Mouse (Mus musculus) heart, embryonic 13.5 days (tissue): ENCODE measurements around the gene 2010111I01Rik. TPM values are rescaled to one million over a fixed set of nuclear protein-coding genes. Genes with fewer than 3 reads are reported as not detected.

Experiments used
- ATAC-seq: fragments of 200-750 bp; cut with Nextera tagmentation; 2 replicates; pipeline ENCODE4 v1.8.0; 2017; ENCODE audit warnings: moderate TSS enrichment; ENCODE audit not compliant: insufficient number of reproducible peaks, low FRiP score, low TSS enrichment; ENCODE audit errors: extremely low read depth
- H3K27ac ChIP-seq: fragments of 300-500 bp; sonication (generic); replicated peaks from 2 replicates; pipeline ENCODE4 v1.5.1; 2015; ENCODE audit warnings: moderate library complexity, mild to moderate bottlenecking, inconsistent platforms
- H3K27me3 ChIP-seq: fragments of 300-500 bp; sonication (generic); replicated peaks from 2 replicates; pipeline ENCODE4 v1.6.1; 2015; ENCODE audit warnings: mild to moderate bottlenecking, inconsistent platforms
- H3K36me3 ChIP-seq: fragments of 300-500 bp; sonication (generic); 2 replicates; pipeline ENCODE4 v1.6.1; 2015; ENCODE audit warnings: mild to moderate bottlenecking, inconsistent platforms
- H3K4me1 ChIP-seq: fragments of 300-500 bp; sonication (generic); 2 replicates; pipeline ENCODE4 v1.6.1; 2015; ENCODE audit warnings: inconsistent platforms
- H3K4me2 ChIP-seq: fragments of 300-500 bp; sonication (generic); 2 replicates; pipeline ENCODE4 v1.6.1; 2015; ENCODE audit warnings: inconsistent platforms, mild to moderate bottlenecking, moderate library complexity
- H3K4me3 ChIP-seq: fragments of 300-500 bp; sonication (generic); 2 replicates; pipeline ENCODE4 v1.5.1; 2015; ENCODE audit warnings: moderate library complexity, mild to moderate bottlenecking, inconsistent platforms
- H3K9ac ChIP-seq: fragments of 300-500 bp; sonication (generic); 2 replicates; pipeline ENCODE4 v1.6.1; 2015; ENCODE audit warnings: inconsistent platforms, mild to moderate bottlenecking, moderate library complexity
- H3K9me3 ChIP-seq: fragments of 300-500 bp; sonication (generic); 2 replicates; pipeline ENCODE4 v1.6.1; 2016; ENCODE audit warnings: inconsistent platforms
- WGBS: fragments of 180-500 bp; shearing (Covaris S2); methylation state at CpG from one replicate; pipeline ENCODE4 v1.1.7; 2015; ENCODE audit warnings: mixed read lengths; 5-methylcytosine and 5-hydroxymethylcytosine counted together
- polyA plus RNA-seq: library from polyadenylated mRNA; unstranded; fragments of >200 nt; fragmentation: Nextera tagmentation; extraction: Ambion mirVana; gene quantifications from 2 replicates; pipeline ENCODE4 v1.2.1, GENCODE M21; 2015

2010111I01Rik gene
- polyA plus RNA-seq, 1 experiment from 2014 or later, result 57.7 TPM

GRCm38 (mm10) chr13:63255519-63256011 is 290.9 kb downstream of the 2010111I01Rik start:
- H3K4me1 ChIP-seq, result peaks cover 92% of the 10 kb centered on the region
- H3K9me3 ChIP-seq, result no peaks in the 10 kb centered on the region
- 68% methylated on average over 5 of the region's 5 CpGs for WGBS
- no peaks in the 10 kb centered on the region for H3K27me3 ChIP-seq
- H3K27ac ChIP-seq, result peak overlapping the region; percentile 56
- no peak for ATAC-seq
- no peak overlapping the region for H3K4me2 ChIP-seq
- no peak overlapping the region for H3K4me3 ChIP-seq
- H3K9ac ChIP-seq, result no peak overlapping the region
- H3K36me3 ChIP-seq, result peaks cover 30% of the 10 kb centered on the region

- 75% methylated on average over 6 of the region's 6 CpGs for WGBS
- no peak overlapping the region for H3K4me2 ChIP-seq
- H3K9me3 ChIP-seq, result no peaks in the 10 kb centered on the region
- no peak overlapping the region for H3K4me3 ChIP-seq
- H3K27me3 ChIP-seq, result no peaks in the 10 kb centered on the region
- H3K9ac ChIP-seq, result no peak overlapping the region
- peaks cover 92% of the 10 kb centered on the region for H3K4me1 ChIP-seq
- peak overlapping the region; percentile 56 for H3K27ac ChIP-seq
- ATAC-seq, result no peak
- peaks cover 30% of the 10 kb centered on the region for H3K36me3 ChIP-seq
These were observed 291.5 kb downstream of the 2010111I01Rik start for GRCm38 (mm10) chr13:63256146-63256545.

GRCm38 (mm10) chr13:63256807-63257206 is 292.1 kb downstream of the 2010111I01Rik start:
- Histone ChIP-seq H3K27ac (peak overlapping the region; percentile 64), H3K4me3 (no peak overlapping the region), H3K4me2 (no peak overlapping the region), H3K27me3 (no peaks in the 10 kb centered on the region), H3K9me3 (no peaks in the 10 kb centered on the region), H3K4me1 (peaks cover 92% of the 10 kb centered on the region), H3K9ac (no peak overlapping the region), H3K36me3 (peaks cover 33% of the 10 kb centered on the region)
- WGBS, result 50% methylated on average over 7 of the region's 7 CpGs
- no peak; the same call in 1 of the 2 replicates for ATAC-seq

DNA sequence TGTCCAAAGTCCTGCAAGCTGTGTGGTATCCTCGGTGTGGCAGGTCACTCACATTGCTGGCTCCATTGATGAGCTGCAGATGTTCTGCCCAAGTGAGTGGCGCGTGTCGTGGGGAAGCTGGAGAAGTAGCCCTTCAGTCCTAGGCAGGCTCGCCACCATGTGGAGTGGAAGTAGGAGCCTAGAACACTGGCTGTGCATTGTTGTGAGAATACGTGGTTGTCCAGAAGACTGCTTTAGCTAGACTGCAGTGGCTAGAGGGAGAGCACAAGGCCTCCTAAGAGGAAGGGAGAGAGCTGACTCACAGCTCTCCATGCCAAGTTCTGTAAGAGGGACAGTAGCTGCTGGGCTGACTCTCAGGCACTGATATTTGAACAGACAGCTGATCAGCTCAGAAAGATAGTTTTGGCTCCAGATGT is 293.5 kb downstream of the 2010111I01Rik start:
- Histone ChIP-seq H3K4me2 (no peak overlapping the region), H3K27me3 (no peaks in the 10 kb centered on the region), H3K9ac (peak overlapping the region; percentile 48), H3K4me3 (no peak overlapping the region), H3K4me1 (peaks cover 90% of the 10 kb centered on the region), H3K9me3 (no peaks in the 10 kb centered on the region), H3K27ac (peak overlapping the region; percentile 76), H3K36me3 (peaks cover 46% of the 10 kb centered on the region)
- ATAC-seq, result no peak
- 58% methylated on average over 6 of the region's 6 CpGs for WGBS

DNA sequence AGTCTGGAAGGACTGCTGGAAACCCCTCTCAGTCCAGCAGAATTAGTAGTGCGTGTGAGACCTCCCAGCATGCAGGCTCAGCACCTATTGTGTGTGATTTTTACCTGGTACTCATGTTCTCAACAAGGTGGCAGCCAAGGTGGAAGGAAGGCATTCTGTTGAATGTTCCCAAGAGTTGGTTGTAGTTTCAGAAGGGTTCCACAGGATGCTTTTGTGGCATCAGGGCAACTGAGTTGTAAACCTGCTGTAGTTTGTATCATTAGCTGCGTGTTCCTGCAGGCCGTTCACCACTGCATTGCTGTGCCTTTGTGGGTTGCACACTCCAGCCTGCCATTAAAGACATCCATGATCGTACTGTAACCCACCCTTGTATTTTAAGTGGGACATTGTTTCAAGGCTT is 294.0 kb downstream of the 2010111I01Rik start:
- no peak for ATAC-seq
- no peak overlapping the region for H3K4me2 ChIP-seq
- peaks cover 51% of the 10 kb centered on the region for H3K36me3 ChIP-seq
- no peaks in the 10 kb centered on the region for H3K27me3 ChIP-seq
- H3K9me3 ChIP-seq, result no peaks in the 10 kb centered on the region
- 84% methylated on average over 4 of the region's 4 CpGs for WGBS
- no peak overlapping the region for H3K4me3 ChIP-seq
- peak overlapping the region; percentile 76 for H3K27ac ChIP-seq
- H3K4me1 ChIP-seq, result peaks cover 90% of the 10 kb centered on the region
- H3K9ac ChIP-seq, result peak overlapping the region; percentile 48

DNA sequence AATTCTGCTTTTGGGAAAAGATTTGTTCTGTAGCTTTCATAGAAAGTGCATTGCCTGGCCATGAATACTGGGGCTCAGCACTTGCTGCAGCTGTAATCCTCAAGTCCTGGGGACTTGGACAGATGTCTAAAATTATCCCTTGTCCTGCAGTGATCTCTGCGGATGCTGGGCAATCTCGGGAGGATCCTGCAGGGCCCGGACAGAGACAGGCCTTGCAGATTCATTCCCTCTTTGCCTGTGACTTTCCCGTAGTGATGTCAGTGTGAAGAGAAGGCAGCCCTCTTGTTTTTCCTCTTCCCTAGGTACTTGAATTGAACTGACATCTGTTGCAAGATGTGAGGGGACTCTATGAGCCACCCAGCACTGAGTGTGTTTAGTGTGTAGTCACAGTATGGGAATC is 295.4 kb downstream of the 2010111I01Rik start:
- peak overlapping the region; percentile 50 for H3K4me2 ChIP-seq
- H3K9ac ChIP-seq, result peak overlapping the region; percentile 68

GRCm38 (mm10) chr13:63260753-63261631 is 296.3 kb downstream of the 2010111I01Rik start:
- Histone ChIP-seq H3K4me2 (peak overlapping the region; percentile 50), H3K27ac (peak overlapping the region; percentile 95), H3K36me3 (peaks cover 37% of the 10 kb centered on the region), H3K4me3 (peak overlapping the region; percentile 10; the same call in 1 of the 2 replicates), H3K9me3 (no peaks in the 10 kb centered on the region), H3K27me3 (no peaks in the 10 kb centered on the region), H3K4me1 (peaks cover 86% of the 10 kb centered on the region), H3K9ac (peak overlapping the region; percentile 68)
- WGBS, result 41% methylated on average over 18 of the region's 18 CpGs
- ATAC-seq, result no peak; the same call in 1 of the 2 replicates

More for the DNA sequence above, 295.4 kb downstream of the 2010111I01Rik start:
- no peaks in the 10 kb centered on the region for H3K9me3 ChIP-seq
- no peak for ATAC-seq
- H3K4me1 ChIP-seq, result peaks cover 88% of the 10 kb centered on the region
- no peaks in the 10 kb centered on the region for H3K27me3 ChIP-seq
- H3K27ac ChIP-seq, result peak overlapping the region; percentile 95
- H3K36me3 ChIP-seq, result peaks cover 43% of the 10 kb centered on the region
- H3K4me3 ChIP-seq, result no peak overlapping the region
- 29% methylated on average over 4 of the region's 4 CpGs for WGBS

DNA sequence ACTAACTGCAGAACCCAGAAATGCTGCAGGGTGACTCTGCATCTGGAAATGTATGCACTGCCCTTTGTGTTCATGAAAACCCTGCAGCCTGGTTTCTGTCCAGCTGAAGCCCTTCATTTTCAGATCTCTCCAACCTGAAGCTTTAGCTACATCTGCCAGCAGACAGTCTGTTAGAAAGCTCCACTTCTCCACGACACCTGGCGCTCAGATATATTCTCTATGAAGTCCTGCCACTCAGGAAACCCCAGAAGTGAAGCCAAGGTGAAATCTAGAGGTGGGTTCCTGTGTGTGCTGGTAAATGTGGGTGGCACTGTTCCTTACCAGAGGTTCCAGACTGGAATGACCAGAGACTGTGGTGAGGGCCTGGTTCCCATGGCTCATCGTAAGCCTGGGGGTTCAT is 297.0 kb downstream of the 2010111I01Rik start:
- Histone ChIP-seq H3K9me3 (no peaks in the 10 kb centered on the region), H3K36me3 (peaks cover 36% of the 10 kb centered on the region), H3K27me3 (no peaks in the 10 kb centered on the region), H3K9ac (peak overlapping the region; percentile 68; the same call in 1 of the 2 replicates), H3K4me2 (peak overlapping the region; percentile 50; the same call in 1 of the 2 replicates), H3K27ac (peak overlapping the region; percentile 95), H3K4me3 (no peak overlapping the region), H3K4me1 (peaks cover 88% of the 10 kb centered on the region)
- WGBS, result 81% methylated on average over 3 of the region's 3 CpGs
- no peak for ATAC-seq

- H3K9me3 ChIP-seq, result no peaks in the 10 kb centered on the region
- H3K4me2 ChIP-seq, result no peak overlapping the region
- H3K36me3 ChIP-seq, result peaks cover 36% of the 10 kb centered on the region
- H3K4me3 ChIP-seq, result no peak overlapping the region
- H3K9ac ChIP-seq, result no peak overlapping the region
- H3K27ac ChIP-seq, result peak overlapping the region; percentile 95
- ATAC-seq, result no peak
- H3K27me3 ChIP-seq, result no peaks in the 10 kb centered on the region
- WGBS, result 94% methylated on average over 1 of the region's 1 CpGs
- peaks cover 87% of the 10 kb centered on the region for H3K4me1 ChIP-seq
These were observed 297.7 kb downstream of the 2010111I01Rik start for GRCm38 (mm10) chr13:63262168-63262957.

- peaks cover 26% of the 10 kb centered on the region for H3K36me3 ChIP-seq
- no peaks in the 10 kb centered on the region for H3K27me3 ChIP-seq
- H3K4me2 ChIP-seq, result no peak overlapping the region
- H3K9ac ChIP-seq, result 0 out of 2 replicates have a peak overlapping the region, but pooled peaks have one; percentile 8
- no peaks in the 10 kb centered on the region for H3K9me3 ChIP-seq
- H3K27ac ChIP-seq, result peak overlapping the region; percentile 54; the same call in 1 of the 2 replicates
- H3K4me1 ChIP-seq, result peaks cover 78% of the 10 kb centered on the region
- WGBS, result 84% methylated on average over 4 of the region's 4 CpGs
- H3K4me3 ChIP-seq, result no peak overlapping the region
- ATAC-seq, result no peak
These were observed 303.7 kb downstream of the 2010111I01Rik start for GRCm38 (mm10) chr13:63268371-63268770.

DNA sequence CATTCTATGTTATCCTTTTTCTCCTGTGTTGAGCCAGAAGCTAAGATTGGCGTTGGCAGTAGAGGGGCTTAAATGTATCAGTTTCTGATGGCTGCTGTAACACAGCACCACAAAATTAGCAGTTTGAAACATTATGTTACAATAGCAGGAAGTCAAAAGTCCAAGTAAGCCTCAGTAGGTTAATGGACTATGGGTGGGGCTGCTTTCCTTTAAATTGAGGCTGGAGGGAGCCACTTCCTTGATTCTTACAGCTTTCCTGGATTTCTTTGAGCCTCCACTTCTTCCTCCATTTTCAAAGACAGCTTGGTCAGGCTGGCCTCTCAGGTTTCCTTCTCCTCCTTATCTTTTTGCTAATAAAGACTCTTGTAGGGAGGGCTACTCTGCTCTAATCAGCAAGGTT is 304.1 kb downstream of the 2010111I01Rik start:
- peaks cover 22% of the 10 kb centered on the region for H3K36me3 ChIP-seq
- ATAC-seq, result no peak
- no peaks in the 10 kb centered on the region for H3K27me3 ChIP-seq
- no peak overlapping the region for H3K4me3 ChIP-seq
- peak overlapping the region; percentile 54; the same call in 1 of the 2 replicates for H3K27ac ChIP-seq
- H3K4me2 ChIP-seq, result no peak overlapping the region
- no peaks in the 10 kb centered on the region for H3K9me3 ChIP-seq
- H3K4me1 ChIP-seq, result peaks cover 76% of the 10 kb centered on the region
- H3K9ac ChIP-seq, result no peak overlapping the region
- WGBS, result 67% methylated on average over 1 of the region's 1 CpGs
